Mouse (Mus musculus): ENCODE results near the gene Bcl7a. TPM values are rescaled to one million over a fixed set of nuclear protein-coding genes. Genes with fewer than 3 reads are reported as not detected.
A peak's percentile ranks its signal among the peaks of the same experiment; 100 is the strongest.

Bcl7a gene
- total and polyA plus RNA-seq, 2 experiments, result 3.0 to 3.8 TPM

DNA sequence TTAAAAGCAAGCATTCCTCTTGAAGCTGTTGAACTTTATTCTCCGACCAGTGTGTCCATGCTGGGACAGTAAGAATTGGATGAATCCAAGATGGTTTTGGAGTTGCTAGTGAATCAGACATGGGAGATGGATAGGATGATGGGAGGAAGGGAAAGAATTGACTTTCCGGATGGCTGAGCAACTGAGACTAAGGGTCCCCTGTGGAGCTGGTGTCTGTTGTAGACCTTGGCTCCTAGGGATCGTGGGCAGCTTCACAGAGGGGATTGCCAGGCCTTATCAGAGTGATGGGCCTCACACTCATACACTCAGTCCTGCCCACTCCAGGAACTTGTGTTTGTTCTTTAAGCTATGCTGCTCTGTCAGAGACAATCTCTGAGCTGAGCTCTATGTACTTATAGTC lies 64.5 kb downstream of the Bcl7a start:
- H3K27ac ChIP-seq (replicated peaks; ENCODE audit: insufficient read depth, low read depth, low read length), result no peak overlapping the region
- no peak for TF ChIP-seq CTCF (IDR thresholded peaks at IDR 0.05; ENCODE audit: low read depth, low read length)
- no peak for TF ChIP-seq POLR2A (IDR thresholded peaks at IDR 0.05; ENCODE audit: extremely low read depth, insufficient read depth, low read length)
- 84% methylated on average over 3 of the region's 3 CpGs for WGBS

GRCm38 (mm10) chr5:123412193-123412592 lies 68.6 kb downstream of the Bcl7a start:
- peak; percentile 41 for DNase-seq (ENCODE audit: extremely low read depth, low read depth, low spot score)
- H3K36me3 ChIP-seq (ENCODE audit: control insufficient read depth, insufficient read depth, low read length), result peaks cover 5% of the 10 kb centered on the region; the same call in 1 of the 2 replicates
- peaks cover 19% of the 10 kb centered on the region; the same call in 1 of the 2 replicates for H3K79me2 ChIP-seq (ENCODE audit: control insufficient read depth, insufficient read depth, low read length)
- no peaks in the 10 kb centered on the region for H3K27me3 ChIP-seq (ENCODE audit: control insufficient read depth, insufficient read depth, low read length)
- WGBS, result 15% methylated on average over 4 of the region's 4 CpGs
- no peak overlapping the region for H3K27ac ChIP-seq (replicated peaks; ENCODE audit: insufficient read depth, low read depth, low read length)
- H3K9ac ChIP-seq (ENCODE audit: low read depth, low read length), result no peak overlapping the region
- peaks cover 7% of the 10 kb centered on the region; the same call in 1 of the 2 replicates for H3K4me1 ChIP-seq (ENCODE audit: control insufficient read depth, insufficient read depth, low read length)
- no peak overlapping the region for H3K4me3 ChIP-seq (ENCODE audit: insufficient read depth, low read depth, low read length)
- TF ChIP-seq CTCF (IDR thresholded peaks at IDR 0.05; ENCODE audit: low read depth, low read length) (no peak), POLR2A (IDR thresholded peaks at IDR 0.05; ENCODE audit: extremely low read depth, insufficient read depth, low read length) (no peak)

More for the DNA sequence above, 64.5 kb downstream of the Bcl7a start:
- H3K9ac ChIP-seq (ENCODE audit: low read depth, low read length), result no peak overlapping the region
- no peak for DNase-seq (ENCODE audit: extremely low read depth, low read depth, low spot score)
- peaks cover 5% of the 10 kb centered on the region; the same call in 1 of the 2 replicates for H3K36me3 ChIP-seq (ENCODE audit: control insufficient read depth, insufficient read depth, low read length)
- peaks cover 8% of the 10 kb centered on the region; the same call in 1 of the 2 replicates for H3K79me2 ChIP-seq (ENCODE audit: control insufficient read depth, insufficient read depth, low read length)
- H3K4me3 ChIP-seq (ENCODE audit: insufficient read depth, low read depth, low read length), result no peak overlapping the region
- H3K27me3 ChIP-seq (ENCODE audit: control insufficient read depth, insufficient read depth, low read length), result no peaks in the 10 kb centered on the region
- peaks cover 5% of the 10 kb centered on the region; the same call in 1 of the 2 replicates for H3K4me1 ChIP-seq (ENCODE audit: control insufficient read depth, insufficient read depth, low read length)

DNA sequence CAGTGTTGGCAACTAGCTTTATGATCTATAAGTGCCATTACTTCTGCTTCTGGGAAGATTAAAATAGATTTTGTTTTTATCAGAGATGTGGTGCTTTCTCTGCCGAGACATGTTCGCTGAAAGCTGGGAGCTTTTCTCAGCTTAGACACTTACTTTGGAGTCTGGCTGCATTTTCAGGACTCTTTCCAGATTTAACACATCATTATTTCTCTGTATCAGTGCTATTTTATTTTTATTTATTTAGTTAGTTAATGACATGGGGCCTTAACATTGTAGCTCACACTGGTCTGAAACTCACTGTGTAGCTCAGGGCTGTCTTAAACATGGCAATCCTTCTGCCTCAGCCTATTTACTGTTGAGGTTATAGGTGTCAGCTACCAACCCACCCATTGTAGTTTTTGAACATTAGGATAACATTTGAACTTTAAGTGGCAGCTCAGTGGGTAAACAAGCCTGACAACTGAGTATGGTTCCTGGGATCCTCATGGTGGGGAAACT lies 70.3 kb downstream of the Bcl7a start:
- Histone ChIP-seq H3K79me2 (ENCODE audit: control insufficient read depth, insufficient read depth, low read length) (peaks cover 16% of the 10 kb centered on the region; the same call in 1 of the 2 replicates), H3K36me3 (ENCODE audit: control insufficient read depth, insufficient read depth, low read length) (peaks cover 5% of the 10 kb centered on the region; the same call in 1 of the 2 replicates), H3K9ac (ENCODE audit: low read depth, low read length) (no peak overlapping the region), H3K4me3 (ENCODE audit: insufficient read depth, low read depth, low read length) (no peak overlapping the region), H3K27me3 (ENCODE audit: control insufficient read depth, insufficient read depth, low read length) (no peaks in the 10 kb centered on the region), H3K4me1 (ENCODE audit: control insufficient read depth, insufficient read depth, low read length) (peaks cover 7% of the 10 kb centered on the region; the same call in 1 of the 2 replicates), H3K27ac (replicated peaks; ENCODE audit: insufficient read depth, low read depth, low read length) (no peak overlapping the region)
- no peak for DNase-seq (ENCODE audit: extremely low read depth, low read depth, low spot score)
- TF ChIP-seq POLR2A (IDR thresholded peaks at IDR 0.05; ENCODE audit: extremely low read depth, insufficient read depth, low read length) (no peak), CTCF (IDR thresholded peaks at IDR 0.05; ENCODE audit: low read depth, low read length) (no peak)
- 88% methylated on average over 2 of the region's 2 CpGs for WGBS

DNA sequence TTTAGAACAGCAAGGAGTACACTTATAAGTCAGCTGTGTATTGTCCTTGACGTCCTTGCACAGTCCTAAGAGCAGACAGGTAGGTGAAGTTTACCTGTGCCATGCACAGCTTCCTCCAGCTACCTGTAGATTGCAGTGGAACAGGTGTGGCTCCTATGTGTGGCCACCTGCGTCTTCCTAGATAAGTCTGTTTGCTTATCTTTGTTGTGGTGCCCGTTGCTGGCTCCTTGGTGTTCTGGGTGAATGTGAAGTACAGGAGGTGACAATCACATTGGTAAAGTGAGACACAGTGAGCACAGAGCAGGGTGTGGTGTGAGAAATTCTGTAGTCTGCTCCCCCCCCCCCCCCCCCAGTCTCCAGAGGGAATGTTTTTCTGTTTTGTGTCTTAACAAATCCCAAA lies 72.5 kb downstream of the Bcl7a start:
- no peak overlapping the region for H3K9ac ChIP-seq (ENCODE audit: low read depth, low read length)
- peaks cover 16% of the 10 kb centered on the region; the same call in 1 of the 2 replicates for H3K79me2 ChIP-seq (ENCODE audit: control insufficient read depth, insufficient read depth, low read length)
- no peak overlapping the region for H3K4me3 ChIP-seq (ENCODE audit: insufficient read depth, low read depth, low read length)
- H3K36me3 ChIP-seq (ENCODE audit: control insufficient read depth, insufficient read depth, low read length), result 0 out of 2 replicates have a peak, but pooled peaks cover 1% of the 10 kb centered on the region
- TF ChIP-seq CTCF (IDR thresholded peaks at IDR 0.05; ENCODE audit: low read depth, low read length) (no peak), POLR2A (IDR thresholded peaks at IDR 0.05; ENCODE audit: extremely low read depth, insufficient read depth, low read length) (no peak)
- no peaks in the 10 kb centered on the region for H3K27me3 ChIP-seq (ENCODE audit: control insufficient read depth, insufficient read depth, low read length)
- no peak overlapping the region for H3K27ac ChIP-seq (replicated peaks; ENCODE audit: insufficient read depth, low read depth, low read length)
- WGBS, result 78% methylated on average over 3 of the region's 3 CpGs
- H3K4me1 ChIP-seq (ENCODE audit: control insufficient read depth, insufficient read depth, low read length), result peaks cover 7% of the 10 kb centered on the region; the same call in 1 of the 2 replicates
- DNase-seq (ENCODE audit: extremely low read depth, low read depth, low spot score), result no peak

GRCm38 (mm10) chr5:123416566-123417518 lies 73.2 kb downstream of the Bcl7a start:
- peaks cover 16% of the 10 kb centered on the region; the same call in 1 of the 2 replicates for H3K79me2 ChIP-seq (ENCODE audit: control insufficient read depth, insufficient read depth, low read length)
- H3K27me3 ChIP-seq (ENCODE audit: control insufficient read depth, insufficient read depth, low read length), result no peaks in the 10 kb centered on the region
- peaks cover 5% of the 10 kb centered on the region; the same call in 1 of the 2 replicates for H3K4me1 ChIP-seq (ENCODE audit: control insufficient read depth, insufficient read depth, low read length)
- H3K4me3 ChIP-seq (ENCODE audit: insufficient read depth, low read depth, low read length), result no peak overlapping the region
- no peak for TF ChIP-seq POLR2A (IDR thresholded peaks at IDR 0.05; ENCODE audit: extremely low read depth, insufficient read depth, low read length)
- TF ChIP-seq CTCF (IDR thresholded peaks at IDR 0.05; ENCODE audit: low read depth, low read length), result no peak
- no peak for DNase-seq (ENCODE audit: extremely low read depth, low read depth, low spot score)
- no peak overlapping the region for H3K9ac ChIP-seq (ENCODE audit: low read depth, low read length)
- WGBS, result 73% methylated on average over 8 of the region's 8 CpGs
- no peak overlapping the region for H3K27ac ChIP-seq (replicated peaks; ENCODE audit: insufficient read depth, low read depth, low read length)
- H3K36me3 ChIP-seq (ENCODE audit: control insufficient read depth, insufficient read depth, low read length), result no peaks in the 10 kb centered on the region

Measured in liver, adult 2 months (tissue).